Mouse (Mus musculus) thymus, adult 2 months (tissue): Measurements from ENCODE around the gene 4930453N24Rik.

ENCODE experiments used
- CTCF ChIP-seq: fragments of 200-500 bp; IDR thresholded peaks from 2 replicates; pipeline ENCODE4 v1.5.1; 2012; ENCODE audit warnings: mild to moderate bottlenecking, control low read depth, low read length, moderate library complexity, borderline replicate concordance; ENCODE audit not compliant: control insufficient read depth, poor library complexity, insufficient read depth; ENCODE audit errors: extremely low read depth
- POLR2A ChIP-seq: fragments of 200-500 bp; IDR thresholded peaks from 2 replicates; pipeline ENCODE4 v1.6.1; 2012; ENCODE audit warnings: mild to moderate bottlenecking, low read length, control low read depth, moderate library complexity; ENCODE audit not compliant: control insufficient read depth, poor library complexity, insufficient read depth; ENCODE audit errors: extremely low read depth

DNA sequence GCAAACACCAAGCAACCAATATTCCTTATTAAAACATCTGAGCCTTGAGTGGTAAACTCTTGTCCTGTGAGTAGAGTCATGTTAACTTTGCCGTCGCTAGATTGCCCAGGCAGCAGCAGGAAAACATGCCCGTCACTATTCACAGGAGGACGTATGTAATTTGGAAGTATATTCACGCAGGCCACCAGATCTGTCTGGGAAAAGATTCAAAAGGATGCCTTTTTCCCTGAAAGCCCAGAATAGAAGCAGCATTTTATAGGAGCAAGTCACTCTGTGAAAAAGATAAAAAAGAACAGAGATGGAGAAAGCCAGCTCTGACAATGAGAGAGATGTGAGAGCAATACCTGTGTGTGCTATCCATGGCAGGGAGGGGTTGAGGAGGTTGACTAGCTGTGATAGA lies 49.4 kb downstream of the 4930453N24Rik start:
- no peak for TF ChIP-seq CTCF
- TF ChIP-seq POLR2A: no peak
